Comparison of ENCODE assay signal across 26 mouse cellular contexts in genomic region chr1:127317541-127317940, GRCm38 (mm10).
DNase-seq lines count a peak whose midpoint lies in the region; ATAC-seq lines count a peak whose summit lies in the region.
"Had no signal": no experiment of that assay in that cellular context is flagged by ENCODE, and none has a peak within 500 bp of the region (broad histone marks: within the 10 kb centered on the region; RNA-seq: fewer than 3 reads in every experiment).

No protein-coding gene starts in this region.

- no peaks in the 10 kb centered on the region for H3K27me3 ChIP-seq in midbrain, embryonic 11.5 days (ENCODE audit: control insufficient read depth, insufficient read depth, low read length)
- no peaks in the 10 kb centered on the region for H3K27me3 ChIP-seq in midbrain, embryonic 16.5 days (ENCODE audit: control insufficient read depth, insufficient read depth, low read depth, low read length)
- H3K27me3 ChIP-seq in embryonic facial prominence, embryonic 10.5 days (replicated peaks; ENCODE audit: low read depth, poor library complexity, severe bottlenecking): no peaks in the 10 kb centered on the region
- H3K27me3 ChIP-seq: CH12.LX; embryonic facial prominence, embryonic 12.5 days; embryonic facial prominence, embryonic 15.5 days had no signal

- no peak overlapping the region for H3K9ac ChIP-seq in midbrain, embryonic 11.5 days (ENCODE audit: low read length)
- H3K9ac ChIP-seq in midbrain, embryonic 16.5 days (ENCODE audit: low read depth, low read length): no peak overlapping the region
- H3K9ac ChIP-seq: embryonic facial prominence, embryonic 12.5 days; embryonic facial prominence, embryonic 15.5 days; forebrain, postnatal 0 days; hindbrain, embryonic 14.5 days had no signal

- peaks cover 7% of the 10 kb centered on the region for H3K4me1 ChIP-seq in midbrain, embryonic 11.5 days (ENCODE audit: control insufficient read depth, insufficient read depth, low read length)
- peaks cover 5% of the 10 kb centered on the region; the same call in 1 of the 2 replicates for H3K4me1 ChIP-seq in midbrain, embryonic 16.5 days (ENCODE audit: control insufficient read depth, insufficient read depth, low read length)
- H3K4me1 ChIP-seq in embryonic facial prominence, embryonic 10.5 days: peaks cover 22% of the 10 kb centered on the region

- no peak overlapping the region for H3K27ac ChIP-seq in midbrain, embryonic 11.5 days (ENCODE audit: low read depth, low read length)
- H3K27ac ChIP-seq in midbrain, embryonic 16.5 days (ENCODE audit: low read length): no peak overlapping the region
- no peak overlapping the region for H3K27ac ChIP-seq in embryonic facial prominence, embryonic 10.5 days (replicated peaks)
- H3K27ac ChIP-seq: embryonic facial prominence, embryonic 12.5 days; embryonic facial prominence, embryonic 15.5 days; hindbrain, embryonic 14.5 days had no signal

- H3K4me3 ChIP-seq in midbrain, embryonic 11.5 days (ENCODE audit: low read depth, low read length): no peak overlapping the region
- no peak overlapping the region for H3K4me3 ChIP-seq in midbrain, embryonic 16.5 days (ENCODE audit: low read depth, low read length)
- H3K4me3 ChIP-seq in embryonic facial prominence, embryonic 10.5 days: no peak overlapping the region
- H3K4me3 ChIP-seq: embryonic facial prominence, embryonic 12.5 days; embryonic facial prominence, embryonic 15.5 days had no signal

- WGBS in midbrain, embryonic 11.5 days: 88% methylated on average over 9 of the region's 9 CpGs
- WGBS in midbrain, embryonic 16.5 days: 85% methylated on average over 9 of the region's 9 CpGs
- WGBS in embryonic facial prominence, embryonic 10.5 days: 72% methylated on average over 9 of the region's 9 CpGs

- no peak overlapping the region for H3K4me2 ChIP-seq in midbrain, embryonic 11.5 days
- H3K4me2 ChIP-seq in midbrain, embryonic 16.5 days (ENCODE audit: low read length): no peak overlapping the region
- H3K4me2 ChIP-seq: embryonic facial prominence, embryonic 12.5 days; embryonic facial prominence, embryonic 15.5 days; heart, embryonic 11.5 days; hindbrain, embryonic 14.5 days had no signal

- ATAC-seq in midbrain, embryonic 11.5 days (ENCODE audit: low FRiP score): no peak
- ATAC-seq in midbrain, embryonic 16.5 days: no peak
- ATAC-seq: forebrain, embryonic 14.5 days; forebrain, postnatal 0 days; hindbrain, postnatal 0 days; inflammation-experienced regulatory T-cells, adult 6 months; intestine, embryonic 16.5 days had no signal

- H3K36me3 ChIP-seq in midbrain, embryonic 11.5 days (ENCODE audit: control insufficient read depth, insufficient read depth, low read length): no peaks in the 10 kb centered on the region
- no peaks in the 10 kb centered on the region for H3K36me3 ChIP-seq in midbrain, embryonic 16.5 days (ENCODE audit: control insufficient read depth, insufficient read depth, low read length)
- peaks cover 7% of the 10 kb centered on the region; the same call in 1 of the 2 replicates for H3K36me3 ChIP-seq in embryonic facial prominence, embryonic 10.5 days (replicated peaks)
- H3K36me3 ChIP-seq: embryonic facial prominence, embryonic 12.5 days; embryonic facial prominence, embryonic 15.5 days; G1E had no signal

- H3K9me3 ChIP-seq in midbrain, embryonic 11.5 days (ENCODE audit: control insufficient read depth, low read length): no peaks in the 10 kb centered on the region
- H3K9me3 ChIP-seq in midbrain, embryonic 16.5 days (replicated peaks; ENCODE audit: control insufficient read depth, low read length, poor library complexity, severe bottlenecking): no peaks in the 10 kb centered on the region
- no peaks in the 10 kb centered on the region for H3K9me3 ChIP-seq in embryonic facial prominence, embryonic 10.5 days
- H3K9me3 ChIP-seq: embryonic facial prominence, embryonic 12.5 days; embryonic facial prominence, embryonic 15.5 days had no signal

- intact Hi-C loops in left cerebral cortex, postnatal 25 days (cut with DNase I): no loop called here

- peak; percentile 71 for DNase-seq in heart, adult 11 months
- no peak for DNase-seq in heart, adult 18-20 months
- peak; percentile 56 for DNase-seq in midbrain, embryonic 11.5 days (ENCODE audit: low spot score, missing footprints)
- peak; percentile 22 for DNase-seq in embryonic facial prominence, embryonic 10.5 days (ENCODE audit: low spot score)
- no peak for DNase-seq in left cerebral cortex, postnatal 25 days (ENCODE audit: low spot score in 2 of 2)
- DNase-seq in spleen, adult 18-20 months: no peak
- DNase-seq: adrenal gland, adult 2 months; adrenal gland, postnatal 25 days; cerebellum, adult 18-20 months; cerebellum, adult 9-10 months; cerebellum, postnatal 14 days; embryo, embryonic 11 days; forebrain, postnatal 0 days; gastrocnemius, postnatal 25 days; kidney, adult 18-20 months had no signal

Comparison
In these comparisons a context has a peak if more than half of its experiments do, and no peak if none do; other contexts are left out.
1. DNase-seq: peak in heart, adult 11 months (single experiment), midbrain, embryonic 11.5 days (single experiment) and embryonic facial prominence, embryonic 10.5 days (single experiment); none in heart, adult 18-20 months (0 of 2), left cerebral cortex, postnatal 25 days (0 of 2) and spleen, adult 18-20 months (0 of 2).